Mouse (Mus musculus): ENCODE data around the gene Gm42878. TPM values are rescaled to one million over a fixed set of nuclear protein-coding genes. Genes with fewer than 3 reads are reported as not detected.
"Not testable (repeated sequence)": the region's sequence is repeated elsewhere in the genome, so short reads cannot be mapped to it uniquely, and the experiment has no call there.

Gm42878 gene
- polyA plus RNA-seq, 1 experiment = 0.21 TPM

DNA sequence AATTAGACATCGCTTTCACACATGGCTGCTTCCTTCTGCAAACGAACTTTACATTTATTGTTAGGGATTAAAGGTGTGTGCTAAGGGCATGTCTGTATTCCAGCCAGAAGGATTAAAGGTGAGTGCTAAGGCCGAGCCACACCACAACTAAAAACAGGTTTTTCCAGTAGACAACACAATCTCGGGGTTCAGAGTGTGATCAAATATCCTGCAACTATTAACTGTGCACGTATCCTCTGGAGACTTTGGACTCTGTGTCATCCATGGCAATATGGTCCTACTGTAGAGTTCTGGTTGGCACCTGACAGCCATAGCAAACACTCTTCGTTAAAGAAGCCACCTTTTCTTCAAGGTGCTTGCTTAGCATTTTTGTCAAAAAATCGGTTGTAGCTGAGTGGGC is 35.3 kb downstream of the Gm42878 start:
- H3K4me1 ChIP-seq (ENCODE audit: control insufficient read depth, insufficient read depth, low read length) = no peaks in the 10 kb centered on the region
- H3K27ac ChIP-seq (ENCODE audit: insufficient read depth, low read length) = no peak overlapping the region
- H3K4me3 ChIP-seq (replicated peaks; ENCODE audit: insufficient read depth, low read depth, low read length) = no peak overlapping the region
- no peak for TF ChIP-seq CTCF (IDR thresholded peaks at IDR 0.05; ENCODE audit: borderline replicate concordance, insufficient read depth, low read depth, low read length)
- TF ChIP-seq POLR2A (IDR thresholded peaks at IDR 0.05; ENCODE audit: borderline replicate concordance, insufficient read depth, low read length) = no peak
- 80% methylated on average over 7 of the region's 7 CpGs for WGBS
- no peaks in the 10 kb centered on the region for H3K27me3 ChIP-seq (ENCODE audit: control insufficient read depth, insufficient read depth, low read length)
- DNase-seq = no peak

- H3K27ac ChIP-seq (ENCODE audit: insufficient read depth, low read length) = no peak overlapping the region
- 81% methylated on average over 1 of the region's 1 CpGs for WGBS
- no peak for DNase-seq
- H3K4me1 ChIP-seq (ENCODE audit: control insufficient read depth, insufficient read depth, low read length) = no peaks in the 10 kb centered on the region
- no peak overlapping the region for H3K4me3 ChIP-seq (replicated peaks; ENCODE audit: insufficient read depth, low read depth, low read length)
- TF ChIP-seq POLR2A (IDR thresholded peaks at IDR 0.05; ENCODE audit: borderline replicate concordance, insufficient read depth, low read length) (no peak), CTCF (IDR thresholded peaks at IDR 0.05; ENCODE audit: borderline replicate concordance, insufficient read depth, low read depth, low read length) (no peak)
- H3K27me3 ChIP-seq (ENCODE audit: control insufficient read depth, insufficient read depth, low read length) = no peaks in the 10 kb centered on the region
These were observed 38.4 kb downstream of the Gm42878 start for GRCm38 (mm10) chr5:121506846-121507245.

DNA sequence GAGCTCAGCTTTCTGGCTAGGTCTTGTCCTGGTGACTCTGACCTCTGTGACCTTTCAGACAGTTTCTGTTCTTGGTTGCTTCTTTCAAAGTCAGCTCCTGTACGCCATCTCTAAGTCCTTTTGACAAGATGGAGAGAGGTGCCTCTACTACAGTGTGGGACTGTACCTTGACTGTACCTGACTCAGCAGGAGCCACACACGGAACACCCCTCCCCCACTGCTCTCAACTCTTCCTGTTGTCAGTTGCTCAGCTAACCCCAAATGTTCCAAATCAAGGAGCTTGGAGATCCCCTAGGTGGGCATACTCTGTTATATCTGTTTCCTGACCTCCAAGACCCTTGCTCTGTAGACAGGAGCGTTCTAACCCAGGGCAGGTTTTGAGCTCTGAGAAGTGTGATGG is 42.1 kb downstream of the Gm42878 start, which contains the start of gene Adam1b:
Adam1b (minus strand) TSS at position 205 of the 400 bp plus-strand sequence.
- TF ChIP-seq CTCF (IDR thresholded peaks at IDR 0.05; ENCODE audit: borderline replicate concordance, insufficient read depth, low read depth, low read length) (no peak), POLR2A (IDR thresholded peaks at IDR 0.05; ENCODE audit: borderline replicate concordance, insufficient read depth, low read length) (no peak)
- DNase-seq = no peak
- H3K4me1 ChIP-seq (ENCODE audit: control insufficient read depth, insufficient read depth, low read length) = no peaks in the 10 kb centered on the region
- H3K27ac ChIP-seq (ENCODE audit: insufficient read depth, low read length) = no peak within 1 kb of the TSS
- no peaks in the 10 kb centered on the region for H3K27me3 ChIP-seq (ENCODE audit: control insufficient read depth, insufficient read depth, low read length)
- WGBS = 91% methylated on average over 3 of the region's 3 CpGs
- H3K4me3 ChIP-seq (replicated peaks; ENCODE audit: insufficient read depth, low read depth, low read length) = no peak within 1 kb of the TSS

DNA sequence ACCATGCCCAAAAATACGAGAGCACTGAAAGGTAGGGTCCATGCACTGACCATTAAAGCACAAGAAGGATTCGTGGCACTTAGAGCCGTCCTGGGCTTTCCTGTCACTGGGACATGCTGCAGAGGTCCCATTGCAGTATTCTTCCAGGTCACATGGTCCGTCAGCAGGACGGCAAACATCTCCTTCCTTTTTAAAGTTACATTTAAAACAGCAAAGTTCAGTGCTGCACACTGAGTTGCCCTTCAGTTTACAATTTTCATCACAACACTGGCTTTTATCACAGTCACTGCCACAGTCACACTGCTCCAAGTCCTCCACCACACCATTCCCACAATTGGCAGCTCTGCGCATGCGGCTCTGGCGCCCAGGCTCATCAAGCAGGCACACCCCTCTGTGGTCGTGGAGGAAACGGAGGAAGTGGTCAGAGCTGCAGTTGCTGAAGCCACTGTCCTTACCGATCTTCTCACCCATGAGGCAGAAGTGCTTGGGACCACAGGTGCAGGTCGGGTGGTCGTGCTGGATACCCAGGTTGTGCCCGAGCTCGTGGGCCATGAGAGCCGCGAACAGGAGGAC is 43.8 kb downstream of the Gm42878 start:
- H3K27me3 ChIP-seq (ENCODE audit: control insufficient read depth, insufficient read depth, low read length); DNase-seq; H3K4me3 ChIP-seq (replicated peaks; ENCODE audit: insufficient read depth, low read depth, low read length); H3K4me1 ChIP-seq (ENCODE audit: control insufficient read depth, insufficient read depth, low read length); H3K27ac ChIP-seq (ENCODE audit: insufficient read depth, low read length): not testable (repeated sequence)
- WGBS = 62% methylated on average over 11 of the region's 17 CpGs

DNA sequence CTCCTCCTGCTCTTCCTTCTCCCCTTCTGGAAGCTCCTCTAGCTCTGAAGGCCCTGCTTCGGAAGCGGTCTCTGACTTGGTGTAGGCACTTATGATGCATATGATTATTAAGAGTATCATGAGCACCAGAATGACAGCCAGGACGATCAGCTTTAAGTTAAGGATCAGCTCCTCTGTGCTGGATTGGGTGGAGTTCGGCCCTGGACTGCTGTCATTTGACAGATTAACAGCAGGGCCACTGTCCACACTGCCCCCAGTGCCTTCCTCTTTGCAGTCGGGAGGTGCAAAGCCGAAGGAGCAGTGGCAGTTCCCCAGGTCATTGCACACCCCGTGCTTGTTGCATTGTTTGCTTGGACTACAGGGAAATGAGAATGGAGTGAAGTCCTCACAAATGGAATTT is 44.6 kb downstream of the Gm42878 start:
- Histone ChIP-seq H3K4me3 (replicated peaks; ENCODE audit: insufficient read depth, low read depth, low read length) (no peak overlapping the region), H3K27me3 (ENCODE audit: control insufficient read depth, insufficient read depth, low read length) (no peaks in the 10 kb centered on the region), H3K27ac (ENCODE audit: insufficient read depth, low read length) (no peak overlapping the region), H3K4me1 (ENCODE audit: control insufficient read depth, insufficient read depth, low read length) (no peaks in the 10 kb centered on the region)
- DNase-seq = no peak
- 70% methylated on average over 7 of the region's 7 CpGs for WGBS
- TF ChIP-seq POLR2A (IDR thresholded peaks at IDR 0.05; ENCODE audit: borderline replicate concordance, insufficient read depth, low read length) = no peak
- TF ChIP-seq CTCF (IDR thresholded peaks at IDR 0.05; ENCODE audit: borderline replicate concordance, insufficient read depth, low read depth, low read length) = no peak

DNA sequence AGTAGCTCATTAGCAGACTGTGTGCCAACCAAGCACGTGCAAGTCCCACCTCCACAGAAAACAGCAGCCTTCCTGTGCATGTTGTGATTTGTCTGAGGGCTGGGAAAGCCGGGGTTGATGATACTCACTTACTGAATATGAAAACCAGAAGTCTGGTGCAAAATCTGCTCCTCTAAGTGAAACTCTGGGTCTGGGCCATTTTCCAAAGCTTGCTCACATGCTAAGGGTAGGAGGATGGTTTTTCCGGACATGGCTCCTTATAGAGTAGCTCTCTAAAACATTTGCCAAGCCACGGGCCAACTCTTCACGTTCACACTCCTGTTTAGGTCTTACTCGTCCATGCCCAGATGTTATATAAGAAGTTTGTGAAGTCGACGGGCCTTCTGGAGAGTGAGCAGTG is 52.0 kb downstream of the Gm42878 start:
- Histone ChIP-seq H3K27ac (ENCODE audit: insufficient read depth, low read length) (no peak overlapping the region), H3K4me3 (replicated peaks; ENCODE audit: insufficient read depth, low read depth, low read length) (no peak overlapping the region), H3K4me1 (ENCODE audit: control insufficient read depth, insufficient read depth, low read length) (no peaks in the 10 kb centered on the region), H3K27me3 (ENCODE audit: control insufficient read depth, insufficient read depth, low read length) (no peaks in the 10 kb centered on the region)
- 72% methylated on average over 8 of the region's 8 CpGs for WGBS
- DNase-seq = no peak
- TF ChIP-seq POLR2A (IDR thresholded peaks at IDR 0.05; ENCODE audit: borderline replicate concordance, insufficient read depth, low read length) (no peak), CTCF (IDR thresholded peaks at IDR 0.05; ENCODE audit: borderline replicate concordance, insufficient read depth, low read depth, low read length) (no peak)

- Histone ChIP-seq H3K4me3 (replicated peaks; ENCODE audit: insufficient read depth, low read depth, low read length) (no peak overlapping the region), H3K4me1 (ENCODE audit: control insufficient read depth, insufficient read depth, low read length) (no peaks in the 10 kb centered on the region), H3K27ac (ENCODE audit: insufficient read depth, low read length) (no peak overlapping the region), H3K27me3 (ENCODE audit: control insufficient read depth, insufficient read depth, low read length) (no peaks in the 10 kb centered on the region)
- 81% methylated on average over 5 of the region's 5 CpGs for WGBS
- no peak for TF ChIP-seq CTCF (IDR thresholded peaks at IDR 0.05; ENCODE audit: borderline replicate concordance, insufficient read depth, low read depth, low read length)
- DNase-seq = no peak
These were observed 60.5 kb downstream of the Gm42878 start for GRCm38 (mm10) chr5:121484801-121485200.

DNA sequence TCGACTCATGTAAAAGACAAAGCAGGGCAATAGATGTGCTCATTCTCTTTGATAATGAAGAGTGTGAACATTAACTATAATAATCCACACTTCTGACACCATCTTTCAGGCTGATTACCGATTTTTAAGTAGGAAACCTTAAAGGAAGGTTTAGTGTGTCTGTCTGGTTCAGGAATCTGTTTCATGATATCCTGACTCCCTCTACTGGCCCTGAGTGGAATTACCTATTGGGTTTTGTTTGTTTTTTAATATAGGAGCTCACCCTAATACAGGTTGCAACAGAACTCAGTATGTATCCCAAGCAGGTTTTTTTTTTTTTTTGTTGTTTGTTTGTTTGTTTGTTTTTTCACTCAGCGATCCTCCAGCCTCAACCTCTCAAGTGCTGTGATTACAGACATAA is 67.6 kb downstream of the Gm42878 start:
- peak in 1 of 2 experiments; percentile 47 for DNase-seq
- WGBS = 31% methylated on average over 3 of the region's 3 CpGs
- H3K4me3 ChIP-seq (replicated peaks; ENCODE audit: insufficient read depth, low read depth, low read length) = no peak overlapping the region
- H3K27me3 ChIP-seq (ENCODE audit: control insufficient read depth, insufficient read depth, low read length) = no peaks in the 10 kb centered on the region
- no peaks in the 10 kb centered on the region for H3K4me1 ChIP-seq (ENCODE audit: control insufficient read depth, insufficient read depth, low read length)
- TF ChIP-seq CTCF (IDR thresholded peaks at IDR 0.05; ENCODE audit: borderline replicate concordance, insufficient read depth, low read depth, low read length) (peak; percentile 32; the same call in 1 of the 2 replicates), POLR2A (IDR thresholded peaks at IDR 0.05; ENCODE audit: borderline replicate concordance, insufficient read depth, low read length) (no peak)
- H3K27ac ChIP-seq (ENCODE audit: insufficient read depth, low read length) = no peak overlapping the region
